Mouse (Mus musculus): Measurements from ENCODE around the gene Smagp. TPM values are rescaled to one million over a fixed set of nuclear protein-coding genes. Genes with fewer than 3 reads are reported as not detected.

Smagp gene
- 20.1 TPM for polyA plus RNA-seq (2015; fragmentation: Illumina TruSeq; extraction: RNeasy Lipid Tissue Mini Kit (QIAGEN cat#74804); ENCODE audit: insufficient read depth, low replicate concordance)

GRCm38 (mm10) chr15:100636700-100637501, at the start of gene Smagp:
Smagp (minus strand) TSS chr15:100636940.

GRCm38 (mm10) chr15:100669337-100669736, 32.6 kb upstream of the Smagp start, which contains the start of gene Bin2:
Bin2 (minus strand) TSS chr15:100669553.

GRCm38 (mm10) chr15:100614996-100615824, 21.5 kb downstream of the Smagp start, which contains the start of gene Dazap2:
Dazap2 (plus strand) TSS chr15:100615349.

GRCm38 (mm10) chr15:100599276-100600046, 37.3 kb downstream of the Smagp start, which contains the start of gene Pou6f1:
Pou6f1 (minus strand) TSS chr15:100599984.

Other genes with a start within 250 kb of the Smagp start
- not detected for gene Gm5475, start 214.8 kb downstream of the Smagp start, polyA plus RNA-seq (2015; fragmentation: Illumina TruSeq; extraction: RNeasy Lipid Tissue Mini Kit (QIAGEN cat#74804); ENCODE audit: insufficient read depth, low replicate concordance)
- 23.8 TPM for gene Slc11a2, start 211.9 kb downstream of the Smagp start, polyA plus RNA-seq (2015; fragmentation: Illumina TruSeq; extraction: RNeasy Lipid Tissue Mini Kit (QIAGEN cat#74804); ENCODE audit: insufficient read depth, low replicate concordance)
- gene Letmd1, start 167.9 kb downstream of the Smagp start, polyA plus RNA-seq (2015; fragmentation: Illumina TruSeq; extraction: RNeasy Lipid Tissue Mini Kit (QIAGEN cat#74804); ENCODE audit: insufficient read depth, low replicate concordance), result 37.2 TPM
- 1.9 TPM for gene Csrnp2, start 141.5 kb downstream of the Smagp start, polyA plus RNA-seq (2015; fragmentation: Illumina TruSeq; extraction: RNeasy Lipid Tissue Mini Kit (QIAGEN cat#74804); ENCODE audit: insufficient read depth, low replicate concordance)
- 9.6 TPM for gene Tfcp2, start 84.9 kb downstream of the Smagp start, polyA plus RNA-seq (2015; fragmentation: Illumina TruSeq; extraction: RNeasy Lipid Tissue Mini Kit (QIAGEN cat#74804); ENCODE audit: insufficient read depth, low replicate concordance)
- 27.7 TPM for gene Pou6f1, start 37.0 kb downstream of the Smagp start, polyA plus RNA-seq (2015; fragmentation: Illumina TruSeq; extraction: RNeasy Lipid Tissue Mini Kit (QIAGEN cat#74804); ENCODE audit: insufficient read depth, low replicate concordance)
- 422 TPM for gene Dazap2, start 21.6 kb downstream of the Smagp start, polyA plus RNA-seq (2015; fragmentation: Illumina TruSeq; extraction: RNeasy Lipid Tissue Mini Kit (QIAGEN cat#74804); ENCODE audit: insufficient read depth, low replicate concordance)
- 90.0 TPM for gene Bin2, start 32.6 kb upstream of the Smagp start, polyA plus RNA-seq (2015; fragmentation: Illumina TruSeq; extraction: RNeasy Lipid Tissue Mini Kit (QIAGEN cat#74804); ENCODE audit: insufficient read depth, low replicate concordance)
- 46.7 TPM for gene Cela1, start 51.0 kb upstream of the Smagp start, polyA plus RNA-seq (2015; fragmentation: Illumina TruSeq; extraction: RNeasy Lipid Tissue Mini Kit (QIAGEN cat#74804); ENCODE audit: insufficient read depth, low replicate concordance)
- 32.8 TPM for gene Galnt6, start 92.4 kb upstream of the Smagp start, polyA plus RNA-seq (2015; fragmentation: Illumina TruSeq; extraction: RNeasy Lipid Tissue Mini Kit (QIAGEN cat#74804); ENCODE audit: insufficient read depth, low replicate concordance)
- gene Slc4a8, start 124.8 kb upstream of the Smagp start, polyA plus RNA-seq (2015; fragmentation: Illumina TruSeq; extraction: RNeasy Lipid Tissue Mini Kit (QIAGEN cat#74804); ENCODE audit: insufficient read depth, low replicate concordance), result 24.8 TPM
- gene Scn8a, start 232.9 kb upstream of the Smagp start, polyA plus RNA-seq (2015; fragmentation: Illumina TruSeq; extraction: RNeasy Lipid Tissue Mini Kit (QIAGEN cat#74804); ENCODE audit: insufficient read depth, low replicate concordance), result 2.2 TPM